Mouse (Mus musculus): ENCODE data around the gene Prox2. TPM values are rescaled to one million over a fixed set of nuclear protein-coding genes. Genes with fewer than 3 reads are reported as not detected.

Gene Prox2
- polyA plus RNA-seq, 1 experiment from 2014 or later = 3.0 TPM

GRCm38 (mm10) chr12:85109426-85109825, 1.1 kb downstream of the Prox2 start:
- ATAC-seq (ENCODE audit: low read depth) = no peak
- Histone ChIP-seq H3K9me3 (replicated peaks) (no peaks in the 10 kb centered on the region), H3K4me1 (replicated peaks) (peaks cover 51% of the 10 kb centered on the region), H3K9ac (peak overlapping the region; percentile 97), H3K4me3 (replicated peaks) (peak overlapping the region; percentile 99), H3K36me3 (0 out of 2 replicates have a peak, but pooled peaks cover 9% of the 10 kb centered on the region), H3K27ac (peak overlapping the region; percentile 91), H3K4me2 (peak overlapping the region; percentile 83), H3K27me3 (no peaks in the 10 kb centered on the region)
- 75% methylated on average over 4 of the region's 4 CpGs for WGBS (ENCODE audit: insufficient replicate concordance)
- no peak for DNase-seq

- Histone ChIP-seq H3K4me1 (replicated peaks) (peaks cover 45% of the 10 kb centered on the region), H3K27me3 (no peaks in the 10 kb centered on the region), H3K4me2 (no peak overlapping the region), H3K9me3 (replicated peaks) (no peaks in the 10 kb centered on the region), H3K36me3 (0 out of 2 replicates have a peak, but pooled peaks cover 8% of the 10 kb centered on the region), H3K9ac (no peak overlapping the region), H3K27ac (no peak overlapping the region; the same call in 1 of the 2 replicates), H3K4me3 (replicated peaks) (no peak overlapping the region)
- 54% methylated on average over 3 of the region's 3 CpGs for WGBS (ENCODE audit: insufficient replicate concordance)
- ATAC-seq (ENCODE audit: low read depth) (no peak), DNase-seq (no peak)
Observed at GRCm38 (mm10) chr12:85108643-85109042, 1.9 kb downstream of the Prox2 start.

DNA sequence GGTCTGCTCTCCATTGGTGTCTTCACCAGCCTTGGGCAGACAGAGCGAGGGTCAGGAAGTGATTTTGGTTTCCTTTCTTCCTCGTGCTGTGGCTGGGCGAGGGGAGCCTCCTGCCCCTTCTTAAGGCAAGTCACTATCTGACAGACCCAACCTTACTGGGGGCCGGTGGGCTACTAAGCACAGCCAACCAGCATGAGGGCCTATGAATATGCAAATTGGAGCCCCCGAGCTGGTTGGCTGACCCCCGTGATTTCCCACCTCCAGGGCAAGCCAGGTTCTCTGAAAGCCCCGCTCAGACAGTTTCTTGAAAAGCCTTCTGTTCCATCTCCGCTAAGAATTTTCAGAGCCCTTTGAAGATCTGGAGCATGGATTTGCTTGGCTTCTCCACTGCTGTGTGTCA, 4.3 kb downstream of the Prox2 start:
- DNase-seq (no peak), ATAC-seq (ENCODE audit: low read depth) (no peak)
- Histone ChIP-seq H3K36me3 (no peaks in the 10 kb centered on the region), H3K27me3 (no peaks in the 10 kb centered on the region), H3K4me3 (replicated peaks) (no peak overlapping the region), H3K27ac (no peak overlapping the region), H3K4me2 (peak overlapping the region; percentile 34; the same call in 1 of the 2 replicates), H3K9ac (no peak overlapping the region), H3K9me3 (replicated peaks) (no peaks in the 10 kb centered on the region), H3K4me1 (replicated peaks) (peaks cover 28% of the 10 kb centered on the region)
- 8% methylated on average over 8 of the region's 8 CpGs for WGBS (ENCODE audit: insufficient replicate concordance)

GRCm38 (mm10) chr12:85104789-85105188, 5.8 kb downstream of the Prox2 start:
- no peak for DNase-seq
- Histone ChIP-seq H3K4me2 (no peak overlapping the region), H3K36me3 (no peaks in the 10 kb centered on the region), H3K9me3 (replicated peaks) (no peaks in the 10 kb centered on the region), H3K9ac (no peak overlapping the region), H3K4me3 (replicated peaks) (no peak overlapping the region), H3K4me1 (replicated peaks) (peaks cover 25% of the 10 kb centered on the region), H3K27ac (no peak overlapping the region), H3K27me3 (no peaks in the 10 kb centered on the region)
- 77% methylated on average over 8 of the region's 8 CpGs for WGBS (ENCODE audit: insufficient replicate concordance)
- no peak for ATAC-seq (ENCODE audit: low read depth)

DNA sequence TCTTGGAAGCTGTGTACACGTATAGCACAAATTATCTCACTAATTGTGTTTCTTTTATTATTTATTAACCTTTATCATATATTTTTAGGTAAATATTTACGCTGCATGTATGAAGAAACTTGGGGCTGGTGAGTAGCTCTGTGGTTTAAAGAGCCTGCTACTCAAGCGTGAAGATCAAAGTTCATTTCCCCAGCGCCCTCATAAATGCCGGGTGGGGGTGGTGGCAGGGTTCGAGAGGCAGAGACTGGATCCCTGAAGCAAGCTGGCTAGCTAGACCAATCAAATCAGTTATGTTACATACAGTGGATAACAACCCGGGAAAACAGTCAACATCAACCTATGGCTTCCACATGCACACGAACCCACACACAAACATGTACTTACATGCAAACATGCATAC, 7.5 kb downstream of the Prox2 start:
- DNase-seq (no peak), ATAC-seq (ENCODE audit: low read depth) (no peak)
- WGBS (ENCODE audit: insufficient replicate concordance) = 71% methylated on average over 8 of the region's 8 CpGs
- Histone ChIP-seq H3K4me1 (replicated peaks) (peaks cover 13% of the 10 kb centered on the region), H3K27me3 (no peaks in the 10 kb centered on the region), H3K4me2 (no peak overlapping the region), H3K9ac (no peak overlapping the region), H3K27ac (no peak overlapping the region), H3K4me3 (replicated peaks) (no peak overlapping the region), H3K9me3 (replicated peaks) (no peaks in the 10 kb centered on the region), H3K36me3 (no peaks in the 10 kb centered on the region)

DNA sequence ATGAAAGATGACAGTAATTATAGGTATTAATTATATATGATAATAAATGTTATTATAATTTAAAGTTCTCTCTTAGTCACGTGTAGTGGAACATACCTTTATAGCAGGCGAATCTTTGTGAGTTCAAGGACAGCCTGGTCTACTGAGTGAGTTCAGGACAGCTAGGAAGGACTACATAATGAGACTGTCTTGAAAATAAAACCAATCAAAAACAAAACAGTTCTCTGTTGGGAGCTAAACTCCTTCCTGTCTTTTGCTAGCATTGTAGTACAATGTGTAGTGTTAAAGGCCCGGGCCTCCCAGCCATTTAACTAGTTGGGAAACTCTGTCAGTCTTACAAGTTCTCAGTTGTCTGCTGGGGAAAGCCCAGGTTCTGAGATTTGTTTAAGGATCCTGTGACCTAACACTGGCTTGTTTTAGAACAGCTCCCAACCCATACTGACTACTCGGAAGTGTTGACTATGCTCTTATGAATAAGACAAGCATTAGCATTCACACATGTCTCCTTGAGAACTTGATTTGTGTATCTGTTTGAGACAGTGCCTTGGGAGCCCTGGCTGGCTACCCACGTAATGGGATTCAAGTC, 8.9 kb downstream of the Prox2 start:
- Histone ChIP-seq H3K9me3 (replicated peaks) (no peaks in the 10 kb centered on the region), H3K36me3 (no peaks in the 10 kb centered on the region), H3K4me2 (no peak overlapping the region), H3K4me1 (replicated peaks) (peaks cover 16% of the 10 kb centered on the region), H3K4me3 (replicated peaks) (no peak overlapping the region), H3K27me3 (no peaks in the 10 kb centered on the region), H3K27ac (no peak overlapping the region), H3K9ac (no peak overlapping the region)
- ATAC-seq (ENCODE audit: low read depth) (no peak), DNase-seq (no peak)
- WGBS (ENCODE audit: insufficient replicate concordance) = 68% methylated on average over 5 of the region's 5 CpGs

DNA sequence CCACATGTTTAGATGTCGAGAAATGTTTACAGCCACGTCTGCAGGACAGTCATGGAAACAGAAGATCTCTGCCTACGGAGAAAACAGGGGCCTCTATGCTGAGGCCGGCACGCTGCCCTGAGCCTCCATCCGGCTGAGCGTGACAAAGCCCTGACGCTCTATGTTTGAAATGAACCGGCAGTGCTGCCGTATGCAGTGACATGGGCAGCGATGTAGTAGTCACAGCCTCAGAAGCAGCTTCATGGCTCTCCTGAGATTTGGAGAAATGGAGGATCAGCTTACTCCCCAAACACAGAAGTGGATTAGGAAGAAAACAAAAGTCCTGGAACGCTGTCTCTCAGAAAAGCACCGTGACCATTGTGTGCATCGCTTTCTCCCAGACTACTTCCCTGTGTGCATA, 9.6 kb downstream of the Prox2 start:
- no peaks in the 10 kb centered on the region for H3K36me3 ChIP-seq
- H3K4me1 ChIP-seq (replicated peaks) = peaks cover 12% of the 10 kb centered on the region; the same call in 1 of the 2 replicates
- ATAC-seq (ENCODE audit: low read depth) = no peak
- no peak overlapping the region for H3K4me2 ChIP-seq
- no peak overlapping the region for H3K27ac ChIP-seq
- WGBS (ENCODE audit: insufficient replicate concordance) = 84% methylated on average over 14 of the region's 14 CpGs
- no peak for DNase-seq
- no peaks in the 10 kb centered on the region for H3K27me3 ChIP-seq
- H3K9me3 ChIP-seq (replicated peaks) = no peaks in the 10 kb centered on the region
- no peak overlapping the region for H3K4me3 ChIP-seq (replicated peaks)
- no peak overlapping the region for H3K9ac ChIP-seq

- Histone ChIP-seq H3K4me1 (replicated peaks) (peaks cover 23% of the 10 kb centered on the region), H3K27me3 (no peaks in the 10 kb centered on the region), H3K36me3 (no peaks in the 10 kb centered on the region), H3K4me2 (no peak overlapping the region), H3K27ac (no peak overlapping the region), H3K9ac (no peak overlapping the region), H3K9me3 (replicated peaks) (no peaks in the 10 kb centered on the region), H3K4me3 (replicated peaks) (no peak overlapping the region)
- ATAC-seq (ENCODE audit: low read depth) (no peak), DNase-seq (no peak)
- WGBS (ENCODE audit: insufficient replicate concordance) = 78% methylated on average over 7 of the region's 7 CpGs
Observed at GRCm38 (mm10) chr12:85095859-85096258, 14.7 kb downstream of the Prox2 start.

DNA sequence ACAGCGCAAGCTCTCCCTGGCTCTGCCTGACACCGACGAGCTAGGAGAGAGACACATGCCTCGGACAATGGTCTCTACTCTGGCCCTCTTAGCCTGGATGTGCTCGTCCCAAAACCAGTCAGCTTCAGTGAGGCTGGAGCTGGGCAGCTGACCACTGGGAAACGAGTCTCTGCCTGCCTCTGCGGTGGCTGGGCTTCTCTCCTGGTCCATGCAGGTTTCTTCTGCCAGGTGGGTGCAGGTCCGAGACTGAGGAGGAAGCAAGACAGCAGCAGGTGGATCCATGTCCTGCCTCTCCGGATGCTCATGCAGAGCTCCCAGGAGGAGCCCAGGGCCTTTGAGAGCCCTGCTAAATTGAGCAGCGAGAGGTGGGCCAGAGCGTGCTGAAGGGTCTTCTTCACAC, 15.4 kb downstream of the Prox2 start:
- DNase-seq (no peak), ATAC-seq (ENCODE audit: low read depth) (no peak)
- Histone ChIP-seq H3K9me3 (replicated peaks) (no peaks in the 10 kb centered on the region), H3K36me3 (no peaks in the 10 kb centered on the region), H3K27ac (no peak overlapping the region), H3K27me3 (no peaks in the 10 kb centered on the region), H3K4me3 (replicated peaks) (no peak overlapping the region), H3K4me2 (no peak overlapping the region), H3K4me1 (replicated peaks) (peaks cover 31% of the 10 kb centered on the region), H3K9ac (no peak overlapping the region)
- 81% methylated on average over 11 of the region's 11 CpGs for WGBS (ENCODE audit: insufficient replicate concordance)

DNA sequence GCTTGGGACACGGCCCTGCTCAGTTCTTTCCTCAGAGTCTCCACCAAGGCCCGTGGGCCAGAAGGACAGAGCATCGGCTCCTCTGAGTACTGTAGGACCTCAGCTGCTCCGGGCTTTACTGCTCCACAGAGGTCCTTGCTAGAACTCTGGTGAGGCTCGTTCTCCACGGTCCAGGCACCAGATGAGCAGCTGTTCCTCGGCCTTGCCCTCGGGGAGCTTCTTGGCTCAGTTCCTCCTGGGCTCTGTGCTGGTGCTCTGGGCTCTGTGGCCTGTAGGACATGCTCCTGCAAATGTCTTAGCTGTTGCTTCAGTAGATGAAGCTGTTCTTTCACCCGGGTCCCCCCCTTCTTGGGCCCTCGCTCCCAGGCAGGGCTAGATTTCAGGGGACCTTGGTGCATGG, 15.9 kb downstream of the Prox2 start:
- Histone ChIP-seq H3K27ac (no peak overlapping the region), H3K4me2 (no peak overlapping the region), H3K4me1 (replicated peaks) (peaks cover 35% of the 10 kb centered on the region), H3K27me3 (no peaks in the 10 kb centered on the region), H3K36me3 (peaks cover 2% of the 10 kb centered on the region; the same call in 1 of the 2 replicates), H3K4me3 (replicated peaks) (no peak overlapping the region), H3K9ac (no peak overlapping the region), H3K9me3 (replicated peaks) (no peaks in the 10 kb centered on the region)
- DNase-seq (no peak), ATAC-seq (ENCODE audit: low read depth) (no peak)
- WGBS (ENCODE audit: insufficient replicate concordance) = 89% methylated on average over 10 of the region's 10 CpGs

DNA sequence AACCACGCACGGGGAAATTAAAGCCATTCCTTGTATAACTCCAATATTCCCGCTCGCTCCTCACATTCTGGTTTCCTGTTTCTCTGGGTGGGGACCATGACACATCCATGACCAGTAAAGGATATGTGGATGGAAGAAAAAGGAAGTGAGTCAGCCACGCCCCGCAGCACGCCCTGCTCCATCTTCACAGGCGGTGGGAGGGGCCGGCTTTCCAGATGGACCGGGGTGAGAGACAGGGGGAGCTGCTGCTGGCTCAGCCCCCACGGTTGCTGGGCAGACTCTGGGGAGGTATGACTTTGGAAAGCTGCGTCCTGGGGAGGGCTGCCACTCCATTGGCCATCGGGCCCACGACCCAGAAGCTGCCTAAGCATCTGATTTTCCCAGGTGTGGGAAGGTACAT, 16.5 kb downstream of the Prox2 start:
- WGBS (ENCODE audit: insufficient replicate concordance) = 28% methylated on average over 14 of the region's 14 CpGs
- H3K9me3 ChIP-seq (replicated peaks) = 0 out of 2 replicates have a peak, but pooled peaks cover 2% of the 10 kb centered on the region
- H3K36me3 ChIP-seq = peaks cover 8% of the 10 kb centered on the region
- peaks cover 35% of the 10 kb centered on the region for H3K4me1 ChIP-seq (replicated peaks)
- ATAC-seq (ENCODE audit: low read depth) (no peak), DNase-seq (no peak)
- H3K4me2 ChIP-seq = no peak overlapping the region
- no peaks in the 10 kb centered on the region for H3K27me3 ChIP-seq
- no peak overlapping the region for H3K27ac ChIP-seq
- no peak overlapping the region for H3K4me3 ChIP-seq (replicated peaks)
- no peak overlapping the region for H3K9ac ChIP-seq

DNA sequence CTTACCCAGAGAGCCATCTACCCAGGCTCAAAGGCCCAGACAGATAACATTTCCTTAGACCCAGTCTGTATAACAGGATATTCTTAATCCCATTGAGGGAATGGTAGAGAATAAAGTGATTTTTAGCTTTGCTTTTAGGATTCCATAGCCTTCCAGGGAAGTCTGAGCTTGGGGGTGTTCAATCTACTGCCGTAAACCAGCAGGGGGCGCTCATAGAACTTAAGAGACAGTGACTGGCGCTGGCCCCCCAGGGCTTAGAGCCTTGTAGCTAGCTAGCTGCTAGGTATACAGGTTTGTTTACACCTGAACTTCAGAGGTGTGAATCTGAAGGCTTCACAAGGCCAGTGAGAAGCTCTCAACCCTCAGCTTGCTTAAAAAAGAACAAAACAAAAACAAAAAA, 18.3 kb downstream of the Prox2 start:
- Histone ChIP-seq H3K9ac (no peak overlapping the region), H3K27ac (no peak overlapping the region), H3K9me3 (replicated peaks) (0 out of 2 replicates have a peak, but pooled peaks cover 2% of the 10 kb centered on the region), H3K4me1 (replicated peaks) (peaks cover 31% of the 10 kb centered on the region), H3K4me3 (replicated peaks) (no peak overlapping the region), H3K4me2 (no peak overlapping the region), H3K27me3 (no peaks in the 10 kb centered on the region), H3K36me3 (peaks cover 25% of the 10 kb centered on the region)
- WGBS (ENCODE audit: insufficient replicate concordance) = 2% methylated on average over 3 of the region's 3 CpGs
- DNase-seq (peak; percentile 48), ATAC-seq (ENCODE audit: low read depth) (no peak)

All from liver, embryonic 13.5 days (tissue).